Mouse (Mus musculus): ENCODE data around the gene Arhgef16. TPM values are rescaled to one million over a fixed set of nuclear protein-coding genes. Genes with fewer than 3 reads are reported as not detected.

Arhgef16 gene
- total and polyA plus RNA-seq, 3 experiments, result not detected

GRCm38 (mm10) chr4:154333300-154333699 is 31.8 kb upstream of the Arhgef16 start:
- in situ Hi-C loops (cut with MboI; ENCODE audit: low pct_ligation_motif_present, low pct_unique_long_range_greater_than_20kb, low sequenced_read_pairs) (no loop called here), dilution Hi-C loops (cut with MboI; ENCODE audit: extremely low pct_ligation_motif_present, extremely low pct_unique_long_range_greater_than_20kb, low sequenced_read_pairs) (no loop called here)
- no peak for TF ChIP-seq MAZ (IDR thresholded peaks at IDR 0.05; ENCODE audit: low read depth, low read length)
- TF ChIP-seq POLR2AphosphoS2 (IDR thresholded peaks at IDR 0.05; ENCODE audit: low read depth, low read length), result no peak
- TF ChIP-seq ETS1 (conservative IDR thresholded peaks at IDR 0.05; ENCODE audit: low read depth, low read length), result no peak
- TF ChIP-seq ZMIZ1 (IDR thresholded peaks at IDR 0.05; ENCODE audit: low read depth, low read length), result no peak
- no peak for TF ChIP-seq ZC3H11A (IDR thresholded peaks at IDR 0.05; ENCODE audit: low read depth, low read length)
- TF ChIP-seq PAX5 (IDR thresholded peaks at IDR 0.05; ENCODE audit: low read length), result no peak
- TF ChIP-seq HCFC1 (IDR thresholded peaks at IDR 0.05; ENCODE audit: low read depth, low read length), result no peak
- no peak for TF ChIP-seq CHD1 (IDR thresholded peaks at IDR 0.05; ENCODE audit: low read depth, low read length)
- TF ChIP-seq E2F4 (IDR thresholded peaks at IDR 0.05; ENCODE audit: insufficient replicate concordance, low read depth, low read length), result no peak
- TF ChIP-seq CHD2 (IDR thresholded peaks at IDR 0.05; ENCODE audit: low read length), result no peak
- TF ChIP-seq MEF2A (IDR thresholded peaks at IDR 0.05; ENCODE audit: borderline replicate concordance, low read depth, low read length), result no peak
- TF ChIP-seq USF2 (conservative IDR thresholded peaks at IDR 0.05; ENCODE audit: low read depth, low read length), result no peak
- H3K4me2 ChIP-seq (ENCODE audit: insufficient read depth, low read depth, poor library complexity, severe bottlenecking), result no peak overlapping the region
- no peaks in the 10 kb centered on the region for H3K4me1 ChIP-seq (ENCODE audit: control insufficient read depth in 1 of 2, insufficient read depth in 2 of 2)
- no peaks in the 10 kb centered on the region for H3K36me3 ChIP-seq (replicated peaks in 1 of 2; ENCODE audit: control insufficient read depth in 1 of 2, insufficient read depth in 1 of 2, low read length in 1 of 2)
- H3K9ac ChIP-seq (ENCODE audit: insufficient read depth, low read depth), result no peak overlapping the region
- no peak for DNase-seq (ENCODE audit: extremely low read depth)
- H3K9me3 ChIP-seq (replicated peaks; ENCODE audit: low read length), result peaks cover 97% of the 10 kb centered on the region
- H3K27me3 ChIP-seq (replicated peaks), result no peaks in the 10 kb centered on the region
- H3K4me3 ChIP-seq (replicated peaks in 1 of 3; ENCODE audit: low read depth in 2 of 3, low read length in 2 of 3, poor library complexity in 1 of 3), result no peak overlapping the region
- no peak overlapping the region for H3K27ac ChIP-seq (ENCODE audit: insufficient read depth, low read depth)
- no peaks in the 10 kb centered on the region for H3K79me2 ChIP-seq (replicated peaks; ENCODE audit: control insufficient read depth, extremely low read depth, insufficient read depth, poor library complexity, severe bottlenecking)

DNA sequence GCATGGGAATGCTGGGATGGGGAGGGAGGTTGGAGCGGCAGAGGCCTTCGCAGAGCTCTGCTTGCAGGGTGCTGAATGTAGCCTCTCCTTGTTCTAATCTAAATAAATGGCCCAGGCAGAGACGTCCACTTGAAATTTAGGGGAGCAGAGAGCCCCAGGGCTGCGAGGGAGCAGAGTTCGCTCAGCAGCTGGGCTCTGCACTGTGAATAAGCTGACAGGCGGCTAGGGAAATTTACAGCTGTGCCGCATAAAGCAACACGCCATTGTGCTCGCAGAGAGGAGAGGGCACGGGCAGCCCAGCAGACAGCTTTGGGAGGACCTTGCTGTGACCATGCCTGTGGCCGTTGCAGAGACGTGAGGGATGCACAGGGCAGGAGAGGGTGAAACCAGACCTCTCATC is 29.8 kb upstream of the Arhgef16 start:
- H3K27me3 ChIP-seq (replicated peaks), result no peaks in the 10 kb centered on the region
- no peak for TF ChIP-seq MEF2A (IDR thresholded peaks at IDR 0.05; ENCODE audit: borderline replicate concordance, low read depth, low read length)
- TF ChIP-seq CHD2 (IDR thresholded peaks at IDR 0.05; ENCODE audit: low read length), result no peak
- TF ChIP-seq MYC (IDR thresholded peaks at IDR 0.05; ENCODE audit: low read depth, low read length), result no peak
- TF ChIP-seq NELFE (IDR thresholded peaks at IDR 0.05; ENCODE audit: low read depth, low read length), result no peak
- TF ChIP-seq UBTF (IDR thresholded peaks at IDR 0.05; ENCODE audit: low read depth, low read length), result no peak
- no peak for TF ChIP-seq GABPA (IDR thresholded peaks at IDR 0.05; ENCODE audit: insufficient replicate concordance, low read depth, low read length)
- TF ChIP-seq MXI1 (IDR thresholded peaks at IDR 0.05; ENCODE audit: low read depth, low read length), result no peak
- TF ChIP-seq TBP (conservative IDR thresholded peaks at IDR 0.05; ENCODE audit: low read depth, low read length), result no peak
- TF ChIP-seq RCOR1 (conservative IDR thresholded peaks at IDR 0.05; ENCODE audit: low read depth, low read length), result no peak
- TF ChIP-seq TCF12 (IDR thresholded peaks at IDR 0.05; ENCODE audit: low read depth, low read length), result no peak
- no peak for TF ChIP-seq USF2 (conservative IDR thresholded peaks at IDR 0.05; ENCODE audit: low read depth, low read length)
- TF ChIP-seq ZC3H11A (IDR thresholded peaks at IDR 0.05; ENCODE audit: low read depth, low read length), result no peak
- TF ChIP-seq PAX5 (IDR thresholded peaks at IDR 0.05; ENCODE audit: low read length), result no peak
- no peak for TF ChIP-seq ZNF384 (IDR thresholded peaks at IDR 0.05; ENCODE audit: low read depth, low read length)
- no peak overlapping the region for H3K27ac ChIP-seq (ENCODE audit: insufficient read depth, low read depth)
- no peaks in the 10 kb centered on the region for H3K79me2 ChIP-seq (replicated peaks; ENCODE audit: control insufficient read depth, extremely low read depth, insufficient read depth, poor library complexity, severe bottlenecking)
- no peak overlapping the region for H3K9ac ChIP-seq (ENCODE audit: insufficient read depth, low read depth)
- H3K9me3 ChIP-seq (replicated peaks; ENCODE audit: low read length), result peaks cover 92% of the 10 kb centered on the region
- dilution Hi-C loops (cut with MboI; ENCODE audit: extremely low pct_ligation_motif_present, extremely low pct_unique_long_range_greater_than_20kb, low sequenced_read_pairs), result no loop called here
- in situ Hi-C loops (cut with MboI; ENCODE audit: low pct_ligation_motif_present, low pct_unique_long_range_greater_than_20kb, low sequenced_read_pairs), result no loop called here
- no peak for DNase-seq (ENCODE audit: extremely low read depth)
- H3K4me3 ChIP-seq (replicated peaks in 1 of 3; ENCODE audit: low read depth in 2 of 3, low read length in 2 of 3, poor library complexity in 1 of 3), result no peak overlapping the region
- H3K4me2 ChIP-seq (ENCODE audit: insufficient read depth, low read depth, poor library complexity, severe bottlenecking), result no peak overlapping the region
- no peaks in the 10 kb centered on the region for H3K4me1 ChIP-seq (ENCODE audit: control insufficient read depth in 1 of 2, insufficient read depth in 2 of 2)
- no peaks in the 10 kb centered on the region for H3K36me3 ChIP-seq (replicated peaks in 1 of 2; ENCODE audit: control insufficient read depth in 1 of 2, insufficient read depth in 1 of 2, low read length in 1 of 2)
